ENCODE assay signal across 15 mouse cellular contexts in the genomic region with DNA sequence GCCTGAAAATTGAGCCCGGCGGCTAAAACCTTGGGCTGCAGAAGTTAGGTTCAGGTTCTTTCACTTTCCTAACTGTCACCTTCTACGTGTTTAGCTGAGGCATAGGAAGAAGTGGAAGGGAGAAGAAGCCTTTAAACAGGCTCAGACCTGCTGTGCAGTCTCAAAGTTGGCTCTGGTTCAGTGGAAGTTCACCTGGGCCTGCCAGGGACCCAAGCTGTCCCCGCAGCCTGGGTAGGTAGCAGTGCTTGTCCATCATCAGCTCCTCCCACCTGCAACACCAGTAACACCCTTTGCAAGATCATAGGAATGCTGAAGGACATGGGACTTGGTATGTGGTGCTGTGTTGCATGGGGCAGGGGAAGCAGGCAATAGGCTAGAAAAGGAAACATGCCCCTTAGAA. TPM values are rescaled to one million over a fixed set of nuclear protein-coding genes. Genes with fewer than 3 reads are reported as not detected.
DNase-seq lines count a peak whose midpoint lies in the region; ATAC-seq lines count a peak whose summit lies in the region.
"Had no signal": no experiment of that assay in that cellular context is flagged by ENCODE, and none has a peak within 500 bp of the region (broad histone marks: within the 10 kb centered on the region; RNA-seq: fewer than 3 reads in every experiment).

No protein-coding gene starts in this region.

- H3K36me3 ChIP-seq in midbrain, embryonic 10.5 days, result peaks cover 6% of the 10 kb centered on the region; the same call in 1 of the 2 replicates
- no peaks in the 10 kb centered on the region for H3K36me3 ChIP-seq in midbrain, embryonic 15.5 days (replicated peaks)
- H3K36me3 ChIP-seq in forebrain, embryonic 14.5 days (ENCODE audit: control insufficient read depth, insufficient read depth, low read length), result no peaks in the 10 kb centered on the region; the same call in 1 of the 2 replicates
- H3K36me3 ChIP-seq: embryonic facial prominence, embryonic 12.5 days; heart, embryonic 10.5 days had no signal

- H3K27me3 ChIP-seq in midbrain, embryonic 10.5 days (ENCODE audit: low read depth, poor library complexity, severe bottlenecking), result no peaks in the 10 kb centered on the region
- no peaks in the 10 kb centered on the region for H3K27me3 ChIP-seq in midbrain, embryonic 15.5 days (replicated peaks)
- no peaks in the 10 kb centered on the region for H3K27me3 ChIP-seq in forebrain, embryonic 14.5 days (replicated peaks; ENCODE audit: control insufficient read depth, insufficient read depth, low read length)
- H3K27me3 ChIP-seq: embryonic facial prominence, embryonic 12.5 days; forebrain, embryonic 12.5 days had no signal

- peak overlapping the region; percentile 14; the same call in 1 of the 2 replicates for H3K27ac ChIP-seq in midbrain, embryonic 10.5 days (replicated peaks)
- no peak overlapping the region for H3K27ac ChIP-seq in midbrain, embryonic 15.5 days
- H3K27ac ChIP-seq in forebrain, embryonic 14.5 days (ENCODE audit: low read depth, low read length), result no peak overlapping the region
- H3K27ac ChIP-seq: embryonic facial prominence, embryonic 12.5 days; forebrain, embryonic 12.5 days; heart, embryonic 10.5 days; kidney, postnatal 0 days; macrophage had no signal

- ATAC-seq in cerebellum, adult (ENCODE audit: insufficient number of reproducible peaks, low FRiP score, low TSS enrichment), result 0 out of 2 replicates have a peak, but pooled peaks have one; percentile 40
- no peak for ATAC-seq in midbrain, embryonic 15.5 days (replicated peaks)
- no peak for ATAC-seq in forebrain, embryonic 14.5 days

- peaks cover 12% of the 10 kb centered on the region for H3K4me1 ChIP-seq in midbrain, embryonic 10.5 days
- peaks cover 10% of the 10 kb centered on the region; the same call in 1 of the 2 replicates for H3K4me1 ChIP-seq in midbrain, embryonic 15.5 days
- no peaks in the 10 kb centered on the region; the same call in 1 of the 2 replicates for H3K4me1 ChIP-seq in forebrain, embryonic 14.5 days (ENCODE audit: control insufficient read depth, insufficient read depth, low read length)
- H3K4me1 ChIP-seq: embryonic facial prominence, embryonic 12.5 days; heart, embryonic 10.5 days had no signal

- H3K9me3 ChIP-seq in midbrain, embryonic 10.5 days (replicated peaks), result no peaks in the 10 kb centered on the region
- no peaks in the 10 kb centered on the region for H3K9me3 ChIP-seq in midbrain, embryonic 15.5 days
- H3K9me3 ChIP-seq in forebrain, embryonic 14.5 days (replicated peaks; ENCODE audit: control insufficient read depth, low read length), result no peaks in the 10 kb centered on the region
- H3K9me3 ChIP-seq: embryonic facial prominence, embryonic 12.5 days; forebrain, embryonic 12.5 days; heart, embryonic 10.5 days had no signal

- H3K9ac ChIP-seq in midbrain, embryonic 15.5 days, result no peak overlapping the region
- H3K9ac ChIP-seq in forebrain, embryonic 14.5 days (ENCODE audit: low read length), result no peak overlapping the region
- H3K9ac ChIP-seq: embryonic facial prominence, embryonic 12.5 days; forebrain, embryonic 12.5 days had no signal

- no peak for DNase-seq in cerebellum, postnatal 4 days (ENCODE audit: low spot score in 2 of 2)
- no peak for DNase-seq in midbrain, embryonic 10.5 days (ENCODE audit: low spot score)
- DNase-seq in cerebellum, adult 11 months, result peak; percentile 39
- peak; percentile 77 for DNase-seq in cerebellum, adult 9-11 months
- no peak for DNase-seq in right cerebral cortex, postnatal 25 days
- no peak for DNase-seq in forebrain, embryonic 14.5 days (ENCODE audit: low spot score)
- DNase-seq: adrenal gland, postnatal 14 days; kidney, adult 11 months had no signal

- 92% methylated on average over 4 of the region's 4 CpGs for WGBS in midbrain, embryonic 10.5 days
- 90% methylated on average over 4 of the region's 4 CpGs for WGBS in midbrain, embryonic 15.5 days
- 94% methylated on average over 4 of the region's 4 CpGs for WGBS in forebrain, embryonic 14.5 days

- H3K4me3 ChIP-seq in midbrain, embryonic 10.5 days, result no peak overlapping the region
- no peak overlapping the region for H3K4me3 ChIP-seq in midbrain, embryonic 15.5 days
- H3K4me3 ChIP-seq in forebrain, embryonic 14.5 days (ENCODE audit: low read depth, low read length), result no peak overlapping the region
- H3K4me3 ChIP-seq: embryonic facial prominence, embryonic 12.5 days; forebrain, embryonic 12.5 days; heart, embryonic 10.5 days had no signal

- no peak overlapping the region for H3K4me2 ChIP-seq in midbrain, embryonic 15.5 days
- no peak overlapping the region for H3K4me2 ChIP-seq in forebrain, embryonic 14.5 days (ENCODE audit: low read length)
- H3K4me2 ChIP-seq: embryonic facial prominence, embryonic 12.5 days; forebrain, embryonic 12.5 days had no signal

RNA-seq across cellular contexts. Expression of a gene that starts 17.6 kb away (rescaled TPM):
- polyA plus RNA-seq in midbrain, embryonic 10.5 days (2016; fragmentation: Nextera tagmentation; extraction: Ambion mirVana), result 50.1 and 68.0 TPM in 2 replicates
- 199 and 201 TPM in 2 replicates for polyA plus RNA-seq in midbrain, embryonic 15.5 days (2015; fragmentation: Nextera tagmentation; extraction: Ambion mirVana)
- 113 and 159 TPM in 2 replicates for polyA plus RNA-seq in forebrain, embryonic 14.5 days (2014; fragmentation: Nextera tagmentation; extraction: Ambion mirVana)
- polyA plus RNA-seq: macrophage had no signal

Comparison
In these comparisons a context has a peak if more than half of its experiments do, and no peak if none do; other contexts are left out.
1. DNase-seq: peak in cerebellum, adult 11 months (single experiment) and cerebellum, adult 9-11 months (single experiment); none in cerebellum, postnatal 4 days (0 of 2), midbrain, embryonic 10.5 days (single experiment), right cerebral cortex, postnatal 25 days (single experiment) and forebrain, embryonic 14.5 days (single experiment).